Mouse (Mus musculus) limb, embryonic 10.5 days (tissue): Measurements from ENCODE around the gene Ptpdc1. TPM values are rescaled to one million over a fixed set of nuclear protein-coding genes. Genes with fewer than 3 reads are reported as not detected.

ENCODE experiments used
- DNase-seq: peaks from one replicate; pipeline ENCODE4 v3.0.0-alpha.2; 2017; ENCODE audit warnings: low spot score
- H3K27ac ChIP-seq: fragments of 300-500 bp; sonication (generic); 2 replicates; pipeline ENCODE4 v1.5.1; 2016; ENCODE audit warnings: mild to moderate bottlenecking
- H3K27me3 ChIP-seq: fragments of 300-500 bp; sonication (generic); 2 replicates; pipeline ENCODE4 v1.6.1; 2016; ENCODE audit warnings: low read depth, mild to moderate bottlenecking; ENCODE audit not compliant: poor library complexity, severe bottlenecking
- H3K36me3 ChIP-seq: fragments of 300-500 bp; sonication (generic); 2 replicates; pipeline ENCODE4 v1.6.1; 2016; ENCODE audit warnings: mild to moderate bottlenecking, moderate library complexity
- H3K4me1 ChIP-seq: fragments of 300-500 bp; sonication (generic); 2 replicates; pipeline ENCODE4 v1.6.1; 2016
- H3K4me3 ChIP-seq: fragments of 300-500 bp; sonication (generic); 2 replicates; pipeline ENCODE4 v1.5.1; 2016; ENCODE audit warnings: mild to moderate bottlenecking, moderate library complexity
- H3K9me3 ChIP-seq: fragments of 300-500 bp; sonication (generic); replicated peaks from 2 replicates; pipeline ENCODE4 v1.6.1; 2016; ENCODE audit warnings: mild to moderate bottlenecking
- WGBS: fragments of 180-500 bp; shearing (Covaris S2); methylation state at CpG from one replicate; pipeline ENCODE4 v1.1.7; 2016; 5-methylcytosine and 5-hydroxymethylcytosine counted together
- polyA plus RNA-seq: library from polyadenylated mRNA; unstranded; fragments of >200 nt; fragmentation: Nextera tagmentation; extraction: Ambion mirVana; gene quantifications from 2 replicates; pipeline ENCODE4 v1.2.1, GENCODE M21; 2016

Gene Ptpdc1
- polyA plus RNA-seq, 1 experiment from 2014 or later, result 10.9 TPM

GRCm38 (mm10) chr13:48662431-48663143 is 37.1 kb upstream of the Ptpdc1 start, which contains the start of gene Barx1:
Gene Barx1, plus strand, starts transcription at chr13:48662998.
- Histone ChIP-seq H3K27me3 (peaks cover 100% of the 10 kb centered on the region), H3K9me3 (no peaks in the 10 kb centered on the region), H3K36me3 (no peaks in the 10 kb centered on the region), H3K4me1 (peaks cover 51% of the 10 kb centered on the region), H3K4me3 (peak within 1 kb of the TSS; percentile 56), H3K27ac (0 out of 2 replicates have a peak within 1 kb of the TSS, but pooled peaks have one; percentile 36)
- peak; percentile 62 for DNase-seq
- WGBS, result under 1% methylated on average over 73 of the region's 73 CpGs

GRCm38 (mm10) chr13:48661561-48661960 is 36.1 kb upstream of the Ptpdc1 start:
- no peak for DNase-seq
- Histone ChIP-seq H3K27ac (no peak overlapping the region), H3K27me3 (peaks cover 100% of the 10 kb centered on the region), H3K36me3 (no peaks in the 10 kb centered on the region), H3K9me3 (no peaks in the 10 kb centered on the region), H3K4me3 (no peak overlapping the region), H3K4me1 (peaks cover 51% of the 10 kb centered on the region)
- 0% methylated on average over 1 of the region's 1 CpGs for WGBS

- Histone ChIP-seq H3K36me3 (no peaks in the 10 kb centered on the region), H3K4me1 (peaks cover 47% of the 10 kb centered on the region), H3K27me3 (peaks cover 100% of the 10 kb centered on the region), H3K9me3 (no peaks in the 10 kb centered on the region), H3K27ac (no peak overlapping the region), H3K4me3 (no peak overlapping the region)
- 11% methylated on average over 6 of the region's 6 CpGs for WGBS
- no peak for DNase-seq
Observed at GRCm38 (mm10) chr13:48660741-48661140, 35.3 kb upstream of the Ptpdc1 start.

GRCm38 (mm10) chr13:48660221-48660734 is 34.8 kb upstream of the Ptpdc1 start:
- no peak overlapping the region for H3K27ac ChIP-seq
- peaks cover 44% of the 10 kb centered on the region for H3K4me1 ChIP-seq
- peak; percentile 51 for DNase-seq
- peak overlapping the region; percentile 25 for H3K4me3 ChIP-seq
- H3K9me3 ChIP-seq, result no peaks in the 10 kb centered on the region
- peaks cover 100% of the 10 kb centered on the region for H3K27me3 ChIP-seq
- no peaks in the 10 kb centered on the region for H3K36me3 ChIP-seq
- 3% methylated on average over 11 of the region's 11 CpGs for WGBS

GRCm38 (mm10) chr13:48659254-48660220 is 34.1 kb upstream of the Ptpdc1 start:
- WGBS, result under 1% methylated on average over 38 of the region's 38 CpGs
- no peaks in the 10 kb centered on the region for H3K9me3 ChIP-seq
- H3K36me3 ChIP-seq, result no peaks in the 10 kb centered on the region
- DNase-seq, result peak; percentile 65
- peak overlapping the region; percentile 25 for H3K4me3 ChIP-seq
- peaks cover 100% of the 10 kb centered on the region for H3K27me3 ChIP-seq
- H3K27ac ChIP-seq, result no peak overlapping the region
- H3K4me1 ChIP-seq, result peaks cover 38% of the 10 kb centered on the region

- WGBS, result 1% methylated on average over 33 of the region's 33 CpGs
- no peaks in the 10 kb centered on the region for H3K9me3 ChIP-seq
- peaks cover 100% of the 10 kb centered on the region for H3K27me3 ChIP-seq
- peaks cover 36% of the 10 kb centered on the region for H3K4me1 ChIP-seq
- H3K4me3 ChIP-seq, result peak overlapping the region; percentile 2; the same call in 1 of the 2 replicates
- no peaks in the 10 kb centered on the region for H3K36me3 ChIP-seq
- H3K27ac ChIP-seq, result no peak overlapping the region
- peak; percentile 64 for DNase-seq
Observed at GRCm38 (mm10) chr13:48658588-48659253, 33.3 kb upstream of the Ptpdc1 start.

GRCm38 (mm10) chr13:48657791-48658190 is 32.3 kb upstream of the Ptpdc1 start:
- peaks cover 27% of the 10 kb centered on the region for H3K4me1 ChIP-seq
- H3K36me3 ChIP-seq, result no peaks in the 10 kb centered on the region
- H3K9me3 ChIP-seq, result no peaks in the 10 kb centered on the region
- H3K27ac ChIP-seq, result no peak overlapping the region
- no peak overlapping the region for H3K4me3 ChIP-seq
- 2% methylated on average over 9 of the region's 9 CpGs for WGBS
- peaks cover 100% of the 10 kb centered on the region for H3K27me3 ChIP-seq
- peak; percentile 47 for DNase-seq

GRCm38 (mm10) chr13:48655637-48656036 is 30.2 kb upstream of the Ptpdc1 start:
- peaks cover 91% of the 10 kb centered on the region for H3K27me3 ChIP-seq
- WGBS, result 4% methylated on average over 8 of the region's 8 CpGs
- no peaks in the 10 kb centered on the region for H3K9me3 ChIP-seq
- no peak overlapping the region for H3K4me3 ChIP-seq
- DNase-seq, result peak; percentile 60
- no peak overlapping the region for H3K27ac ChIP-seq
- peaks cover 20% of the 10 kb centered on the region for H3K4me1 ChIP-seq
- no peaks in the 10 kb centered on the region for H3K36me3 ChIP-seq

- Histone ChIP-seq H3K9me3 (no peaks in the 10 kb centered on the region), H3K27ac (no peak overlapping the region), H3K27me3 (peaks cover 75% of the 10 kb centered on the region), H3K4me1 (peaks cover 4% of the 10 kb centered on the region; the same call in 1 of the 2 replicates), H3K36me3 (no peaks in the 10 kb centered on the region), H3K4me3 (no peak overlapping the region)
- peak; percentile 89 for DNase-seq
- 10% methylated on average over 14 of the region's 14 CpGs for WGBS
Observed at GRCm38 (mm10) chr13:48653788-48654770, 28.6 kb upstream of the Ptpdc1 start.

GRCm38 (mm10) chr13:48651132-48652065 is 25.9 kb upstream of the Ptpdc1 start:
- WGBS, result 68% methylated on average over 6 of the region's 6 CpGs

GRCm38 (mm10) chr13:48650615-48651014 is 25.2 kb upstream of the Ptpdc1 start:
- WGBS, result 0% methylated on average over 1 of the region's 1 CpGs
- H3K36me3 ChIP-seq, result no peaks in the 10 kb centered on the region
- no peak overlapping the region for H3K4me3 ChIP-seq
- H3K4me1 ChIP-seq, result no peaks in the 10 kb centered on the region
- no peak overlapping the region for H3K27ac ChIP-seq
- no peaks in the 10 kb centered on the region for H3K9me3 ChIP-seq
- H3K27me3 ChIP-seq, result peaks cover 41% of the 10 kb centered on the region
- peak; percentile 55 for DNase-seq

More at GRCm38 (mm10) chr13:48651132-48652065, 25.9 kb upstream of the Ptpdc1 start:
- peaks cover 49% of the 10 kb centered on the region for H3K27me3 ChIP-seq
- DNase-seq, result no peak
- H3K4me1 ChIP-seq, result no peaks in the 10 kb centered on the region
- H3K36me3 ChIP-seq, result no peaks in the 10 kb centered on the region
- H3K4me3 ChIP-seq, result no peak overlapping the region
- H3K27ac ChIP-seq, result no peak overlapping the region
- no peaks in the 10 kb centered on the region for H3K9me3 ChIP-seq
